Mouse (Mus musculus) heart, postnatal 10 days (tissue): ENCODE data around the gene Gm10912. TPM values are rescaled to one million over a fixed set of nuclear protein-coding genes. Genes with fewer than 3 reads are reported as not detected.
"Not testable (repeated sequence)": the region's sequence is repeated elsewhere in the genome, so short reads cannot be mapped to it uniquely, and the experiment has no call there.

Source experiments
- DNase-seq, 2 experiments: peaks; one replicate each; pipeline ENCODE4 v3.0.0; 2021
- intact Hi-C: fragments of 180-260 bp; cut with DNase I; formaldehyde crosslinking; loops from one replicate; pipeline ENCODE4 v1.15.1; 2025
- total RNA-seq, 2 experiments: library from RNA; stranded (reverse); gene quantifications; 2 replicates each; pipeline ENCODE4 v1.2.3; 2021

Gm10912 gene
- total RNA-seq, 2 experiments from 2014 or later, result 0.25 TPM; not detected in 1

DNA sequence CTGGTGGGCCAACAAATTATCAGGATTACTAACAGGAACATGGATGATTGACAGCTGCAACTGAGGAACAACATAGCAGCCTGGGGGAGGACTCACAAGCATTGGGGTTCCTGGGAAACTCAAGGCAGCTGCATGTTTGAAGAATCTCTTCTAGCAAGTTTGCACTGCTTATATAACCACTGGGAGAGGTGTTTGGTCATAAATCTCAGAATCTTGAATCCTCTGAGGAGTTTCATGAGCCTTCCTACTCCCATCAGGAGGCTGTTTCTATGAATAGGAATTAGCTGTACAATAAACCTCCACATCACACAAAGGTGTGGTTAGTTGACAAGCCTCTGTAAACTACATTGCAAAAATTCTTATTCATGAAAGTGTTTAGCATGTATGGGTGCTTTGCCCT, 3.0 kb upstream of the Gm10912 start:
- DNase-seq, result no peak
- intact Hi-C loops, result no loop called here

DNA sequence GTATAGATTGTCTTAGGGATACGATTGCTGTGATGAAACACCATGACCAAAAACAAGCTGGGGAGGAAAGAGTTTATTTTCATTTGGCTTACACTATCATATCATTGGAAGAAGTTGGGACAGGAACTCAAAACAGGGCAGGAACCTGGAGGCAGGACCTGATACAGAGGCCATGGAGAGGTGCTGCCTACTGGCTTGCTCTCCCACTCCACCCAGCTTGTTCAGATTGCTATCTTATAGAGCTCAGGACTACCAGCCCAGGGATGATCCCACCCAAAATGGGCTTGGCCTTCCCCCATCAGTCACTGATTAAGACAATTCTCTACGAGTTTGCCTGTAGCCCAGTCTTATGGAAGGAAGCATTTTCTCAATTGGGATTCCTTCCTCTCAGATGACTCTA, 1.5 kb upstream of the Gm10912 start:
- no peak for DNase-seq
- intact Hi-C loops, result no loop called here

DNA sequence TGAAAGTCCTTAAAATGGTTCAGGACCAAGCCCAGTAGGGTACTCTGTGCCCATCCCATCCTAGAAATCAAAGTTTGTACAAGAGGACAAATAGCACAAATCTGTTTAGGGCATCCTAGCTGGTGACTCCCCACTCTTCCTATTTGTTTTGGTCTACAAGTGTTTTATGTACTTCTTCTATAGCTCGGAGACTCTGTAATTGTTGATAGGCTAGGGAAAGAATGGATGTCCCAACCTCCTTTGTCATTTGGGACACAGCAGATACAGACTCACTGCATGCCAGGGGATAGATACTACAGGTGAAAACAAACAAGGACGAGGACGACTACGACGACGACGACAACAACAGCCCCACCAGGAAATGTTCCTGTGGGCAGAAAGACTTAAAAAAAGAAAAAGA, 2.8 kb downstream of the Gm10912 start, which contains the start of gene Gm10799:
Gm10799 (minus strand) TSS at position 101 of the 400 bp plus-strand sequence.
- intact Hi-C loops, result loop anchor here (2.0 kb wide), 1 partner anchor 26 kb away; the partner anchor contains the start of gene Cd59a
- not testable (repeated sequence) for DNase-seq

- DNase-seq, result peak; percentile 35 to 46
- intact Hi-C loops, result loop anchor here (2.0 kb wide), 1 partner anchor 25 kb away; the partner anchor contains the start of gene Cd59a
These were observed 4.1 kb downstream of the Gm10912 start, which contains the start of gene Cd59b for GRCm38 (mm10) chr2:104069704-104070185. Gene Cd59b, plus strand, starts transcription at chr2:104069849.

GRCm38 (mm10) chr2:104078285-104078684, 12.7 kb downstream of the Gm10912 start:
- intact Hi-C loops, DNase-seq: not testable (repeated sequence)

GRCm38 (mm10) chr2:104081436-104082050, 15.9 kb downstream of the Gm10912 start:
- not testable (repeated sequence) for DNase-seq
- intact Hi-C loops, result loop anchor here (5.0 kb wide), 1 partner anchor 41 kb away; the partner anchor contains the start of gene A930018P22Rik

DNA sequence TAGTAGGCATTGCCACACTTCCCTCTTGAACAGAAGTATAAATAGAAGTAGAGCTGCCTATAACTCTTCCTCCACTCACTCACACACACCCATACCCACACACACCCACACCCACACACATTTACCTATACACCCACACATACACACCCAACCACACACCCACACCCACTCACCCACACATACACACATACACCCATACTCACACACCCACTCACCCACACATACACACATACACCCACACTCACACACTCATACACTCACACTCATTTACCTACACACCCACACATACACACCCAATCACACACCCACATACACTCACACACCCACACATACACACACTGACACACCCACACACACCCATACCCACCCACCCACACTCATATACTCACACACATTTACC, 16.8 kb downstream of the Gm10912 start:
- intact Hi-C loops, result loop anchor here (5.0 kb wide), 1 partner anchor 40 kb away; the partner anchor contains the start of gene A930018P22Rik

DNA sequence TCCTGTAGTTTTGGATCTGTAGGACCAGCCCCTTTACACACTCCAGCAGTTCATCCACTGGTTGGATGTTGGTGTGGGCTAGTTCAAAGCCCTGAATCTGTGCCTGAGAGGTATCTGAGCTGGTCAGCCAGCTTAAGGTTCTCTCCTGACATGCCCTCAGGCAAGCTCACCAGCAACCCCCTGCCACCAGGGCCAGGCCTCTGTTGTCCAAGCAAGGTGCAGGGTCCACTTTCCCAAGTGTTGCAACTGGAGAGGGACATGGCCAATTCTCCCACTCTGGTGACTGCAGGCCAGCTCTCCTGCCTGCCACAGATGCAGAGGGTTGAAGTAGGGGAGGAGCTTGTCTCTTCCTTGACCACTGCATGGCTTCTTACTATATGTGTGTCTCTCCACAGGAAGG, 18.4 kb downstream of the Gm10912 start:
- intact Hi-C loops, result loop anchor here (5.0 kb wide), 1 partner anchor 38 kb away; the partner anchor contains the start of gene A930018P22Rik

More for the DNA sequence above, 16.8 kb downstream of the Gm10912 start:
- DNase-seq, result no peak

GRCm38 (mm10) chr2:104087562-104087961, 21.9 kb downstream of the Gm10912 start:
- DNase-seq, intact Hi-C loops: not testable (repeated sequence)

More for the DNA sequence above, 18.4 kb downstream of the Gm10912 start:
- not testable (repeated sequence) for DNase-seq

DNA sequence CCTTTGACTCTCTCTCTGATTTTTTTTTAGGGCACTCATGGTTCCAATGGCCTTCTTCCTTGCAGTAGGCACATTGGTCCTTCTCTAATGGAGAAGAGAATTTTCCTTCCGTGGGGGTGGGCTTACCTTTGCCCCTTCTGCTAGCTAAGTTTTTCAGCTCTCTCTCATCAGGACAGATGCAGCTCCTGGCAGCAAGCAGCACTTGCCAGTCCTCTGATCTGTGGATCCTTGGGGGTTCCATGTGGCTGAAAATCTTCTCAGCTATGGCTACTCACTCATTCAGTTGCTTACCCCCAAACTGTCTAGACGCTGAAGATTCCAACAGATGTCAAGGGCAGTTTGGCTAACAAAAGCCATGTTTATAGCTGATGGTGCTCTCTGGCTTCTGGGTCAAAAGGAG, 27.7 kb downstream of the Gm10912 start:
- no peak for DNase-seq
- intact Hi-C loops, result no loop called here

GRCm38 (mm10) chr2:104095741-104096213, 30.2 kb downstream of the Gm10912 start, which contains the start of gene Cd59a:
Gene Cd59a, plus strand, starts transcription at chr2:104095801.
- peak; percentile 88 to 90 for DNase-seq
- intact Hi-C loops, result loop anchor here (2.0 kb wide), 2 partner anchors 27 to 57 kb away; partner anchors contain the start of genes Cd59b and Gm10799

- no peak for DNase-seq
- intact Hi-C loops, result no loop called here
These were observed 30.6 kb downstream of the Gm10912 start for GRCm38 (mm10) chr2:104096256-104096655.

- intact Hi-C loops, DNase-seq: not testable (repeated sequence)
These were observed 31.2 kb downstream of the Gm10912 start for GRCm38 (mm10) chr2:104096796-104097195.

DNA sequence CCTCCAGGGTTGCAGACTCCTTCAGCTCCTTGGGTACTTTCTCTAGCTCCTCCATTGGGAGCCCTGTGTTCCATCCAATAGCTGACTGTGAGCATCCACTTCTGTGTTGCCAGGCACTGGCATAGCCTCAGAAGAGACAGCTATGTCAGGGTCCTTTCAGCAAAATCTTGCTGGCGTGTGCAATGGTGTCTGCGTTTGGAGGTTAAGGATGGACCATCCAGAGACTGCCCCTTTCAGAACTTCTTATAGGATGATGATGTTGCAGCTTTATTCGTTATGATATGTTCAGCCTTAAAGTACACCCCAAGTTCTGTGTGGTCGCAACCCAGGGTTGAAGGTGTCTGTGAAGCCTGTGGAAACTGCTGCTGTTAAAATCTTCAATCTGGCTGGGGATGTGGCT, 31.8 kb downstream of the Gm10912 start:
- DNase-seq, intact Hi-C loops: not testable (repeated sequence)

- intact Hi-C loops, result no loop called here
- no peak for DNase-seq
These were observed 33.1 kb downstream of the Gm10912 start for GRCm38 (mm10) chr2:104098529-104099230.

GRCm38 (mm10) chr2:104099231-104099585, 33.6 kb downstream of the Gm10912 start:
- intact Hi-C loops, result no loop called here
- DNase-seq, result no peak

DNA sequence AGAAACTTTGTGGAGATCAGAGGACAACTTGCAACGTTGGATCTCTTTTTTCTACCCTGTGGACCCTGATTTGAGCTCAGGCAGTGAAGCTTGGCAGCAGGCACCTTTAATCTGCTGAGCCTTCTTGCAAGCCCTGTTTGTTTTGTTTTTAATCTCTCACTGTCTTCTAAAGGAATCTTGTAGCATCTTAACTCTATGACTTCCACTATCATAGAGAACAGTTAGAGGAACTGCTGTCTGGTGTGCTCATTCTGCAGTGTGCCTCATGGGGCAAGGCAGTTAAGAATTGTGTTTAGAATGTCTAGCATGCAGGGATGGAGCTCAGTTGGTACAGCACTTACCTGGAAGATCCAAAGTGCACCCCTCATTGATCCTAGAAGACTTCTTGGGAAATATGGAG, 34.3 kb downstream of the Gm10912 start:
- intact Hi-C loops, result no loop called here
- DNase-seq, result no peak

- intact Hi-C loops, result no loop called here
- DNase-seq, result no peak
These were observed 39.2 kb downstream of the Gm10912 start for GRCm38 (mm10) chr2:104104800-104105199.

DNA sequence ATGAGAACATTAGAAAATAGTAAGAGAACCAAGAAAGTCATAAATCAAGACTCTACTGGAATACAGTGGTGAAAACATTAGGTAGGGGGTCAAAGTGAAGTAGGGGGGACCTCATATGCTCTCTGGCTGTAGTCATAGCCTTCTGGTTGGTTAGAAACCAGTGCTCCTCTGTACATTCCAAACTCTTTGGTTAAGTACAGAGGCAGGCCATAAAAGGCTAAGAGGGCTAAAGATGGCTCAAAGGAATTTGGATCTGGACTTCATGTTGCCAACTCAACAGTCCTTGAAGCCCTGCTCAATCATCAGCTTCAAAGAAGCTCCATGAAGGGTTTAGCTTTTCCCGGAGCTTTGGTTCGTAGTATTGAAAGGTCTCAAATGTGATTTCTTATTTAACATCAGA, 43.4 kb downstream of the Gm10912 start:
- intact Hi-C loops, DNase-seq: not testable (repeated sequence)

GRCm38 (mm10) chr2:104109528-104109927, 43.9 kb downstream of the Gm10912 start:
- intact Hi-C loops, result no loop called here
- no peak for DNase-seq

- DNase-seq, result no peak
- intact Hi-C loops, result no loop called here
These were observed 44.4 kb downstream of the Gm10912 start for GRCm38 (mm10) chr2:104110031-104110430.
